Mouse (Mus musculus) megakaryocyte, adult 5-6 weeks (primary cell): ENCODE data around the gene Rxylt1. TPM values are rescaled to one million over a fixed set of nuclear protein-coding genes. Genes with fewer than 3 reads are reported as not detected.

Experiments used
- ATAC-seq: 2 replicates; pipeline ENCODE4 v1.8.0; 2016; ENCODE audit warnings: mild to moderate bottlenecking, inconsistent platforms; ENCODE audit not compliant: poor library complexity, severe bottlenecking
- total RNA-seq, 2 experiments: library from RNA; stranded (forward) in 1 of 2; stranded (reverse) in 1 of 2; fragments of 153-499, 151-499 nt in 1 of 2; fragments of 221-1000, 200-1000 nt in 1 of 2; gene quantifications; 2 replicates each; pipeline versions ENCODE4 v1.2.3 to v1.2.4; 2015 to 2017

Gene Rxylt1
- total RNA-seq, 2 experiments from 2014 or later, result 19.4 to 24.9 TPM

DNA sequence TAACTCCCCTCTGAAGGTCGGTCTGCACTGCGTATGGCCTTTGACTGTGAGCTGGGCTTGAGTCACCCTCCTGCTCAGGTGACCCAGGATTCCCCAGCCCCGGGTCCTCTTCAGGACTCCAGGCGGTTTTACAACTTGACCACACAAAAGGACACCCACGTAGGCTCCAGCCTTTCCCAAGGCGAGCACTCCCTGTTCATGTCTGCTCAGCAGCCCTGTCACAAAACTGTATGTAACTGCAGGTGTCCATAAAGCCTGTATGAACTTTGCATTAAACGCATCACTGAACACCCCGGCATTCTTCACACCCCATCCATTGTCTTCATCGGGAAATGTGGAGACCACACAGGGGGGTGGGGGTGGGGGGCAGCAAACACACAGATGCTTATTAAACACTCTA is 51.2 kb downstream of the Rxylt1 start:
- ATAC-seq, result no peak

DNA sequence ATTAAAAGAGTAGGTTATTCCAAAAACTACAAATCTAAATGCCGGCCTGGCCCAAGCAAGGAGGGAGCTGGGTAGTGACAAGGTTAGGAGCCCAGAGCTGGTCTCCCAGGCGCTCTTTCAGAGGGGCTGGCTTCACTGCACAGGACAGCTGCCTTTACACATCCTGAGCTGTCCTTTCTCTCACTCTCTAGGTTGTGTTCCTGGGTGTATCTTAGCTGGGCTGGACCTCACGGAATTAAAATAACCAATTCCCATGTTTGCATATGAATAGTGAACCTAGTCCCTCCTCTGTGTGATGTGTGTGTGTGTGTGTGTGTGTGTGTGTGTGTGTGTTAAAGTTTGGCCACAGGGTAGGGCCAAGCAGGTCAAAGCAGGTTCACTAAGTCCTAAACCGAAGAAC is 52.2 kb downstream of the Rxylt1 start:
- no peak for ATAC-seq

DNA sequence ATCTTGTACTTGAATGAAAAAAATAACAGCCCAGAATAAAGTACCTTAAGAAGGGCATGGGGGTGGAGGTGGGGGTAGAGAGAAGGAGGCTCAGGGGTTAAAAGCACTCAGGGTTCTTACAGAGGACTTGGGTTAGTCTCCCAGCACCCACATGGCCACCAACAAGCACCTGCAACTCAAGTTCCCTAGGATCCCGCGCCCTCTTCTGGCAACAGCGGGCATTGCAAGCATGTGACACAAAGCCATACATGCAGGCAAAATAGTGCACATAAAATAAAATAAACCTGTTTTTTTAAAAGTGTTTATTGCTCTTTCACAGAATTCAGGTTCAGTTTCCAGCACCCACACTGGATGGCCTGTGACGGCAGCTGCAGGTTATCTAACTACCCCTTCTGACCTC is 56.8 kb downstream of the Rxylt1 start:
- ATAC-seq, result no peak

DNA sequence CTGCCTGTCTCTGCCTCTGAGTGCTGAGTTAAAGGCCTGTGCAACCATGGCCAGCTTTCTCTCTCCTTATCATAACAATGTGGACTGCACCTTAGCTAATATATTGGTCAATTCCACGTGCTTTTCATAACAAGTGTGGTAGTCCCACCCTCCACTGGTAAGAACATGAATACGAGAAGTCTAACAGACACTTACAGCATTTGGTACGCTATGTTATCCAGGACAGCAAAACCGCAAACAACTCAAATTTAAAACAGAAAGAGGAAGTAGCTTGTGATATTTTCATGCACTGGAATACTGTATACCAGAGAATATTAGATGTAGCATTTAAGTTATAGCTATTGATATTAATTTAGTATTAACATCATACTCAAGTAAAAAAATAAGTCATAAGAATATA is 57.6 kb downstream of the Rxylt1 start:
- peak; percentile 84 for ATAC-seq

DNA sequence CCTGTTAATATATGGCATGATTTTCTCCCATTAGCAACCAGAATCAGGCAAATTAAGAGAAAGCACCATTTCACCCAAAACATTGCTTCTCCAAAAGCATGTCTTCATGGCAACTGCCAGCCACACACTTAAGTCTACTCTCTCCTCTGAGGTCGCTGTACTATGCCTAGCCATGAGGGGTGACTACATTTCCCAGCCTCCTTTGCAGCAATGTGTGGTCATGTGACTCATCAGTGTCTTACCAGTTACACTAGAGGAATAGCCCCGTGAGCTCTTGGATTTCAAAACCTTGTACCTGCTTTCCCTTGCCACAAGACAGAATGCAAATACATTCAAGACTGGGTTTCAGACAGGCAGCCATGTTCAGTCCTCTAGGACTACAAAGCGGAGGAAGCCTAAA is 58.6 kb downstream of the Rxylt1 start:
- ATAC-seq, result peak; percentile 71

DNA sequence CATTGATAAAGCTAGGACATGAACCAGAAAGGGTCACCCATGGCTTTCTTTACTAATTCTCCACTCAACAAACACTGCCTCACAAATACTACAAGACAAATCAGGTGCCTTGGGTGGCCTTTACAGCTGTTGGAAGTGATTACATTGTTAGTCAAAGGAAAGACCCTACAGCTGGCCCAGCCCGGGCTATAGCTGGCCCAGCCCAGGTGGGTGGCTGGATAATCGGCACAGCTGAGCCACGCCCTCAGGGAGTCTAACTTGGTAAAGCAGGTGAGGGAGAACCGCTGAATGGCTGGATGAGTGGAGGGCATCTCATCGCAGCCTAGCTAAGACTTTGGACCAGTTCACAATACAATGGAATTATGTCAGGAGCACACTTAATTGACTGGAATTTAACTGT is 63.9 kb downstream of the Rxylt1 start:
- ATAC-seq, result no peak

DNA sequence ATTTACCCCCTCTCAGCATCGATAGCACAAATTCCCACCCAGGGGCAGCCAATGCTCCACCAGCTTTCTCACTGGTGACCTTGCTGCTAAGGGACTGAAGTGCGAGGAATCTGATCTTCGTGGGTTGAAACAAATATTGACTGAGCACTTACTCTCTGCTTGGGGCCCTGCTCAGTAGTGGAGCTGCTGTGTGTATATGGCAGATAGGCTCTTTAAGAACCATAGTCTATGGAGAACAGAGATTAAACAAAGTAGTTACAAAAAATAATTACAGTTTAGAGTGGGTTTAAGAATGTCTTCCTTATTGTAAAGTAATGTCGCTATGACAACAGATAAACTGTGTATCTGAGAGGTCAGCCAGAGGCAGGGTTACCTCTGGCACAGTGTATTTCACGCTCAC is 66.8 kb downstream of the Rxylt1 start:
- no peak for ATAC-seq

DNA sequence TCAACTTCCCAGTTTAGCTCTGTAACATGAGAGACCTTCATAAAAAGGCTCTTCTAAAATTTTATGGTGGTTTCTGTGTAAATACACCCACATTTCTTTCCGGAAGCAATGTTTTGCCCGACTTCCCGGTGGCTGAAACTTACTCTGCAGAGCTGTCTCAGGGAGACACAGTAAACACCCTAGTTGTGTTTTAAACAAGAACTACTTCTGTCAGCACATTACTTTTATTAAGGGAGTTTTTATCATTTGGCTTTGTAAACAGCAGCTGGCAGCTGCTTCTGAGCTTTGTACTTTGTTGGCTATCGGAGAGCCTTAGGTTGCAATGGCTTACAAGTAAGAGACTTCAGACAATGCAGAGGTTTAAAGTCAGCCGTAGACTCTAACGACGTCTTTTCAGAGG is 67.4 kb downstream of the Rxylt1 start:
- peak; percentile 21; the same call in 1 of the 2 replicates for ATAC-seq

Other genes with a start within 250 kb of the Rxylt1 start
- 0.07 and 0.18 TPM in 2 replicates for gene Srgap1, start 50.1 kb downstream of the Rxylt1 start, total RNA-seq (2015)
- 0.07 and 1.1 TPM in 2 replicates for gene Srgap1, start 50.1 kb downstream of the Rxylt1 start, total RNA-seq (2017)